Mouse (Mus musculus): ENCODE measurements around the gene Cdhr2.

Gene Cdhr2

DNA sequence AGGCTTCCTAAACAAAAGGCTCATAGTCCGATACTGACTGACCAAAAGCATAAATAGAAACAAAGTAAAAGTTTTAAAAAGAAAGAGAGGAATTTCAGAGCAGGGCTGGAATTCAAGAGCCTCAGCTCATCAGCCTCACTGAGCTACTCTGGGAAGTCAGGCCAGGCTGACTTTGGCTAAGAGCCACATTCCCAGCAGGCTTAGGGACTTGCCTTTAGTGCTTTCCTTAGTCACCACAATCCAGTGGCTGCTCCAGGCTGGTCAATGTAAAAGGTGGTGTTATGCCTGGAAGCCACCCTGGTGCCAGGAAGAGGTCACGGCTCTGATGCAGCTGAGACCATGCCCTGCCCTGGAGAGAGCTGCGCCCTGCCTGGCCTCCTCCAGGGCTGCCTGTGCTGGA lies 79.3 kb downstream of the Cdhr2 start:
- TF ChIP-seq GATA4 (IDR thresholded peaks at IDR 0.05; ENCODE audit: insufficient replicate concordance, low read length): no peak

- TF ChIP-seq GATA4 (IDR thresholded peaks at IDR 0.05; ENCODE audit: insufficient replicate concordance, low read length): no peak
Observed at GRCm38 (mm10) chr13:54781086-54781485, 79.8 kb downstream of the Cdhr2 start.

- no peak for TF ChIP-seq GATA4 (IDR thresholded peaks at IDR 0.05; ENCODE audit: insufficient replicate concordance, low read length)
Observed at GRCm38 (mm10) chr13:54783235-54783634, 82.0 kb downstream of the Cdhr2 start.

DNA sequence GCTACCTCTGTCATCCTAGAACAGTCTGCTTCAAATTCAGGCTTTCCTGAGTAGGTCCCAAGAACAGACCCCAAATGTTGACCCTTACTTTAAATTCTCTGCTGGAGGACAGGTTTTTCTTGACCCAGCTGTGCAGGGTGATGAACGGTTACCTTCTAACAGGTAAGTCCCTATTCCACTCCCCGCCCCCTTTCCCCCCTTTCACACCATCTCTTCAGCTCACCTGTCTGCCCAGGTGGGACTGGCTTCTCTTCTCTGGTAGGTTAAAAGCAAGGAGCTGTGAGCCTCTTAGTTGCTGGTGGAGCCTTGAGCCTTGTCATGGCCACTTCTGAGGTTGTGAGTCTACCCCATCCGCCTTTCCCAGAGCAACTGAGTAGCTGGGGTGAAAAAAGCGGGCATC lies 82.4 kb downstream of the Cdhr2 start, which contains the start of gene Eif4e1b:
Gene Eif4e1b (plus strand): TSS at position 301 of the 400 bp plus-strand sequence.
- TF ChIP-seq GATA4 (IDR thresholded peaks at IDR 0.05; ENCODE audit: insufficient replicate concordance, low read length): no peak
